Mouse (Mus musculus): Measurements from ENCODE around the gene Fut11.

GRCm38 (mm10) chr14:20662740-20663139 is 32.0 kb upstream of the Fut11 start:
- TF ChIP-seq POLR2A (IDR thresholded peaks at IDR 0.05; ENCODE audit: borderline replicate concordance, extremely low read depth, insufficient read depth, insufficient read length, poor library complexity, severe bottlenecking), result no peak
- no peak for TF ChIP-seq CTCF (IDR thresholded peaks at IDR 0.05; ENCODE audit: borderline replicate concordance, extremely low read depth, insufficient read depth, insufficient read length)

All from brain, embryonic 14.5 days (tissue).